Mouse (Mus musculus): ENCODE measurements around the gene Ssh3.

GRCm38 (mm10) chr19:4217855-4218254 is 51.1 kb downstream of the Ssh3 start:
- TF ChIP-seq POLR2A (IDR thresholded peaks at IDR 0.05; ENCODE audit: insufficient read depth, low read length): no peak
- TF ChIP-seq CTCF (IDR thresholded peaks at IDR 0.05; ENCODE audit: low read depth, low read length): no peak
